Comparison of ENCODE assay signal across 33 mouse cellular contexts in genomic region chr17:65658416-65658815, GRCm38 (mm10). TPM values are rescaled to one million over a fixed set of nuclear protein-coding genes. Genes with fewer than 3 reads are reported as not detected.
DNase-seq lines count a peak whose midpoint lies in the region; ATAC-seq and TF ChIP-seq lines count a peak whose summit lies in the region.
"Had no signal": no experiment of that assay in that cellular context is flagged by ENCODE, and none has a peak within 500 bp of the region (broad histone marks: within the 10 kb centered on the region; RNA-seq: fewer than 3 reads in every experiment).

No protein-coding gene starts in this region.

- no peak for TF ChIP-seq POLR2A in myocyte (IDR thresholded peaks at IDR 0.05; ENCODE audit: insufficient read length, low read depth)

- peak overlapping the region; percentile 66; the same call in 1 of the 2 replicates for H3K27ac ChIP-seq in lung, embryonic 16.5 days (ENCODE audit: low read length)
- H3K27ac ChIP-seq: forebrain, embryonic 12.5 days; hindbrain, embryonic 13.5 days; kidney, postnatal 0 days; limb, embryonic 12.5 days; liver, embryonic 15.5 days; midbrain, embryonic 10.5 days; midbrain, embryonic 15.5 days; neural tube, embryonic 12.5 days; stomach, postnatal 0 days had no signal

- no peak overlapping the region for H3ac ChIP-seq in myocyte (ENCODE audit: control insufficient read depth, insufficient read length)

- peak; percentile 32; the same call in 1 of the 2 replicates for ATAC-seq in lung, embryonic 16.5 days (ENCODE audit: low read depth)
- ATAC-seq: forebrain, postnatal 0 days; intestine, embryonic 16.5 days; midbrain, embryonic 15.5 days had no signal

- no peak overlapping the region for H3K4me2 ChIP-seq in lung, embryonic 16.5 days (ENCODE audit: low read depth, low read length)
- H3K4me2 ChIP-seq in myocyte (ENCODE audit: low read depth), result peak overlapping the region; percentile 19
- H3K4me2 ChIP-seq: forebrain, embryonic 12.5 days; heart, embryonic 11.5 days; hindbrain, embryonic 13.5 days; limb, embryonic 12.5 days; liver, embryonic 15.5 days; midbrain, embryonic 15.5 days; neural tube, embryonic 12.5 days had no signal

- no peak for DNase-seq in lung, postnatal 14 days
- peak; percentile 71 for DNase-seq in NIH3T3 (ENCODE audit: low read depth)
- peak; percentile 9 to 35 for DNase-seq in thymus, postnatal 36 days
- no peak for DNase-seq in embryo, embryonic 11 days
- DNase-seq in frontal cortex, postnatal 14 days (ENCODE audit: low spot score in 2 of 2), result no peak
- no peak for DNase-seq in layer of hippocampus, adult 9-11 months
- DNase-seq: adrenal gland, postnatal 14 days; cerebellum, adult 11 months; cerebellum, adult 9-10 months; cerebellum, postnatal 36 days; forebrain, postnatal 0 days; gastrocnemius, postnatal 14 days; heart, adult 11 months; heart, postnatal 4 days; kidney, adult 8-10 months; right cerebral cortex, postnatal 4 days had no signal

- no peak overlapping the region for H3K9ac ChIP-seq in lung, embryonic 16.5 days (ENCODE audit: low read length)
- H3K9ac ChIP-seq: forebrain, embryonic 12.5 days; forebrain, postnatal 0 days; hindbrain, embryonic 13.5 days; limb, embryonic 12.5 days; liver, embryonic 15.5 days; midbrain, embryonic 15.5 days; neural tube, embryonic 12.5 days had no signal

- no peak overlapping the region for H3K4me3 ChIP-seq in lung, embryonic 16.5 days (ENCODE audit: low read length)
- no peak overlapping the region for H3K4me3 ChIP-seq in myocyte
- H3K4me3 ChIP-seq: forebrain, embryonic 12.5 days; hindbrain, embryonic 13.5 days; limb, embryonic 12.5 days; liver, embryonic 15.5 days; midbrain, embryonic 10.5 days; midbrain, embryonic 15.5 days; neural tube, embryonic 12.5 days had no signal

- H3K36me3 ChIP-seq in lung, embryonic 16.5 days (ENCODE audit: control insufficient read depth, insufficient read depth, low read length), result no peaks in the 10 kb centered on the region
- H3K36me3 ChIP-seq in myocyte (ENCODE audit: control insufficient read depth, insufficient read depth), result peaks cover under 1% of the 10 kb centered on the region
- H3K36me3 ChIP-seq: forebrain, embryonic 12.5 days; limb, embryonic 12.5 days; liver, embryonic 15.5 days; midbrain, embryonic 10.5 days; midbrain, embryonic 15.5 days; neural tube, embryonic 12.5 days had no signal

- no peaks in the 10 kb centered on the region for H3K27me3 ChIP-seq in lung, embryonic 16.5 days (ENCODE audit: control insufficient read depth, insufficient read depth, low read depth, low read length)
- no peaks in the 10 kb centered on the region for H3K27me3 ChIP-seq in myocyte (ENCODE audit: control insufficient read depth, insufficient read depth, insufficient read length)
- H3K27me3 ChIP-seq: forebrain, embryonic 12.5 days; hindbrain, embryonic 13.5 days; limb, embryonic 12.5 days; liver, embryonic 15.5 days; midbrain, embryonic 15.5 days; neural tube, embryonic 12.5 days had no signal

- WGBS in lung, embryonic 16.5 days, result 34% methylated on average over 2 of the region's 2 CpGs

- peaks cover 3% of the 10 kb centered on the region for H3K79me2 ChIP-seq in myocyte (ENCODE audit: control insufficient read depth, insufficient read depth)

- H3K4me1 ChIP-seq in lung, embryonic 16.5 days (replicated peaks; ENCODE audit: control insufficient read depth, insufficient read depth, low read length), result peaks cover 4% of the 10 kb centered on the region
- H3K4me1 ChIP-seq: forebrain, embryonic 12.5 days; hindbrain, embryonic 13.5 days; limb, embryonic 12.5 days; midbrain, embryonic 10.5 days; neural tube, embryonic 12.5 days had no signal

- no peaks in the 10 kb centered on the region for H3K9me3 ChIP-seq in lung, embryonic 16.5 days (ENCODE audit: control insufficient read depth, low read length)
- H3K9me3 ChIP-seq: forebrain, embryonic 12.5 days; hindbrain, embryonic 13.5 days; limb, embryonic 12.5 days; liver, embryonic 15.5 days; midbrain, embryonic 10.5 days; midbrain, embryonic 15.5 days; neural tube, embryonic 12.5 days had no signal

TF ChIP-seq in myocyte, 11 proteins besides CTCF, POLR2A, EP300 and RAD21:
- TF ChIP-seq REST (IDR thresholded peaks at IDR 0.05; ENCODE audit: insufficient read depth, insufficient read length) (no peak), MYOD1 (IDR thresholded peaks at IDR 0.05; ENCODE audit: control insufficient read depth in 1 of 3, insufficient read length in 2 of 3, low read depth in 2 of 3) (peak in 2 of 3 experiments; percentile 88 to 93), SRF (IDR thresholded peaks at IDR 0.05; ENCODE audit: control insufficient read depth, insufficient read length, low read depth) (no peak), TCF3 (IDR thresholded peaks at IDR 0.05; ENCODE audit: insufficient read length, low read depth) (peak; percentile 63), MYOG (IDR thresholded peaks at IDR 0.05; ENCODE audit: control insufficient read depth in 1 of 3, insufficient read depth in 1 of 3, insufficient read length in 2 of 3, low read depth in 2 of 3) (peak; percentile 30 to 90 (median 78))

RNA-seq across cellular contexts. Expression of gene Txndc2, which starts 16.4 kb away (rescaled TPM):
- polyA plus RNA-seq in lung, embryonic 16.5 days (2015; fragmentation: Nextera tagmentation; extraction: Ambion mirVana), result not detected in 2 replicates
- polyA plus RNA-seq in myocyte (2012; fragmentation: generic; extraction: Trizol), result 0.04 TPM
- polyA plus RNA-seq: embryonic facial prominence, embryonic 14.5 days; forebrain, postnatal 0 days; heart, embryonic 11.5 days; intestine, embryonic 16.5 days; kidney, postnatal 0 days; large intestine, adult 2 months; liver, adult 2 months; liver, embryonic 15.5 days; midbrain, embryonic 10.5 days; spleen, adult 2 months; stomach, postnatal 0 days had no signal

RNA-seq across cellular contexts. Expression of gene Vapa, which starts 45.1 kb away (rescaled TPM):
- polyA plus RNA-seq in lung, embryonic 16.5 days (2015; fragmentation: Nextera tagmentation; extraction: Ambion mirVana), result 174 and 178 TPM in 2 replicates
- polyA plus RNA-seq in myocyte (2012; fragmentation: generic; extraction: Trizol), result 78.9 TPM

Comparison
In these comparisons a context has a peak if more than half of its experiments do, and no peak if none do; other contexts are left out.
1. DNase-seq: peak in NIH3T3 (single experiment) and thymus, postnatal 36 days (2 of 2); none in lung, postnatal 14 days (single experiment), embryo, embryonic 11 days (single experiment), frontal cortex, postnatal 14 days (0 of 2) and layer of hippocampus, adult 9-11 months (single experiment).